Mouse (Mus musculus) right cerebral cortex, postnatal 14 days (tissue): ENCODE measurements around the gene Supt5.
A peak's percentile ranks its signal among the peaks of the same experiment; 100 is the strongest.

Experiments
- DNase-seq: peaks from one replicate; pipeline ENCODE4 v3.0.0; 2022

The Supt5 gene

GRCm38 (mm10) chr7:28350155-28350883 is 11.8 kb upstream of the Supt5 start, which contains the start of gene Rps16:
Gene Rps16 (plus strand): TSS chr7:28350652.
- DNase-seq, result peak; percentile 99

GRCm38 (mm10) chr7:28348601-28349000 is 10.1 kb upstream of the Supt5 start:
- no peak for DNase-seq

- DNase-seq, result no peak
Measured at GRCm38 (mm10) chr7:28347746-28348145, 9.2 kb upstream of the Supt5 start.

GRCm38 (mm10) chr7:28344637-28345036 is 6.1 kb upstream of the Supt5 start:
- peak; percentile 67 for DNase-seq

- DNase-seq, result no peak
Measured at GRCm38 (mm10) chr7:28341381-28341780, 2.8 kb upstream of the Supt5 start.

- no peak for DNase-seq
Measured at GRCm38 (mm10) chr7:28339213-28339917, 819 bp upstream of the Supt5 start.

GRCm38 (mm10) chr7:28335471-28335870 is 3.1 kb downstream of the Supt5 start:
- DNase-seq, result no peak

- no peak for DNase-seq
Measured at GRCm38 (mm10) chr7:28334534-28334933, 4.0 kb downstream of the Supt5 start.

GRCm38 (mm10) chr7:28328260-28328659 is 10.3 kb downstream of the Supt5 start:
- DNase-seq, result no peak

GRCm38 (mm10) chr7:28326457-28326856 is 12.1 kb downstream of the Supt5 start:
- no peak for DNase-seq

GRCm38 (mm10) chr7:28325293-28325692 is 13.3 kb downstream of the Supt5 start:
- no peak for DNase-seq

- DNase-seq, result no peak
Measured at GRCm38 (mm10) chr7:28321974-28322720, 16.4 kb downstream of the Supt5 start.

- DNase-seq, result no peak
Measured at GRCm38 (mm10) chr7:28318714-28319113, 19.8 kb downstream of the Supt5 start.

GRCm38 (mm10) chr7:28318036-28318435 is 20.5 kb downstream of the Supt5 start:
- no peak for DNase-seq

GRCm38 (mm10) chr7:28311926-28312543 is 26.5 kb downstream of the Supt5 start, which contains the start of gene Timm50:
Gene Timm50 (minus strand): TSS chr7:28312072.
- DNase-seq, result peak; percentile 99

GRCm38 (mm10) chr7:28311151-28311925 is 27.2 kb downstream of the Supt5 start:
- no peak for DNase-seq

- no peak for DNase-seq
Measured at GRCm38 (mm10) chr7:28309737-28310136, 28.8 kb downstream of the Supt5 start.

GRCm38 (mm10) chr7:28306216-28306615 is 32.3 kb downstream of the Supt5 start:
- no peak for DNase-seq

- DNase-seq, result no peak
Measured at GRCm38 (mm10) chr7:28305641-28306040, 32.9 kb downstream of the Supt5 start.

- peak; percentile 49 for DNase-seq
Measured at GRCm38 (mm10) chr7:28301616-28302433, 36.7 kb downstream of the Supt5 start, which contains the start of gene Dll3. Gene Dll3 (minus strand): TSS chr7:28302238.
